Mouse (Mus musculus) lung, adult 2 months (tissue): Measurements from ENCODE around the gene 4930442H23Rik. TPM values are rescaled to one million over a fixed set of nuclear protein-coding genes. Genes with fewer than 3 reads are reported as not detected.
"Not testable (repeated sequence)": the region's sequence is repeated elsewhere in the genome, so short reads cannot be mapped to it uniquely, and the experiment has no call there.

Experiments used
- DNase-seq: peaks from one replicate; pipeline ENCODE4 v3.0.0; 2022
- H3K4me1 ChIP-seq: fragments of 200-500 bp; 2 replicates; pipeline ENCODE4 v1.6.1; 2011; ENCODE audit warnings: low read length; ENCODE audit not compliant: control insufficient read depth, insufficient read depth
- H3K4me3 ChIP-seq: fragments of 200-500 bp; replicated peaks from 2 replicates; pipeline ENCODE3; 2011; ENCODE audit warnings: low read depth, mild to moderate bottlenecking, control low read depth, low read length; ENCODE audit errors: extremely low read depth
- CTCF ChIP-seq: fragments of 200-500 bp; IDR thresholded peaks from 2 replicates; pipeline ENCODE4 v1.5.1; 2011; ENCODE audit warnings: mild to moderate bottlenecking, low read length, control low read depth; ENCODE audit not compliant: insufficient read depth
- POLR2A ChIP-seq: fragments of 200-500 bp; IDR thresholded peaks from 2 replicates; pipeline ENCODE4 v1.6.1; 2011; ENCODE audit warnings: low read depth, mild to moderate bottlenecking, control low read depth, low read length, borderline replicate concordance; ENCODE audit errors: extremely low read depth
- WGBS: fragments of 180-500 bp; shearing (Covaris S2); methylation state at CpG from one replicate; pipeline ENCODE4 v1.1.7; 2018; 5-methylcytosine and 5-hydroxymethylcytosine counted together
- polyA plus RNA-seq: library from polyadenylated mRNA; depleted of rRNA; stranded (reverse); fragments of >200 nt; gene quantifications from 2 replicates; pipeline ENCODE4 v1.2.3, GENCODE M21; 2012; rRNA removed

4930442H23Rik gene
- polyA plus RNA-seq, result not detected in 2 replicates

GRCm38 (mm10) chr10:81183805-81184204, at the start of gene 4930442H23Rik:
TSS of gene 4930442H23Rik (minus strand) at chr10:81183849.
- Histone ChIP-seq H3K4me1 (peaks cover 9% of the 10 kb centered on the region), H3K4me3 (peak within 1 kb of the TSS; percentile 83)
- TF ChIP-seq POLR2A, result no peak
- TF ChIP-seq CTCF, result no peak
- 53% methylated on average over 5 of the region's 5 CpGs for WGBS
- no peak for DNase-seq

- 1% methylated on average over 27 of the region's 28 CpGs for WGBS
- no peak for DNase-seq
- no peak for TF ChIP-seq POLR2A
- TF ChIP-seq CTCF, result no peak
- Histone ChIP-seq H3K4me3 (peak overlapping the region; percentile 66), H3K4me1 (0 out of 2 replicates have a peak, but pooled peaks cover 2% of the 10 kb centered on the region)
These were observed 49.6 kb upstream of the 4930442H23Rik start for GRCm38 (mm10) chr10:81233226-81233585.

- H3K4me3 ChIP-seq, result peak within 1 kb of the TSS; percentile 66
- TF ChIP-seq POLR2A (peak; percentile 83; the same call in 1 of the 2 replicates), CTCF (no peak)
- DNase-seq, result peak; percentile 89
- 0 out of 2 replicates have a peak, but pooled peaks cover 2% of the 10 kb centered on the region for H3K4me1 ChIP-seq
- 7% methylated on average over 27 of the region's 29 CpGs for WGBS
These were observed 49.1 kb upstream of the 4930442H23Rik start, which contains the start of gene Zfr2 for GRCm38 (mm10) chr10:81232580-81233225. TSS of gene Zfr2 (plus strand) at chr10:81233155.

DNA sequence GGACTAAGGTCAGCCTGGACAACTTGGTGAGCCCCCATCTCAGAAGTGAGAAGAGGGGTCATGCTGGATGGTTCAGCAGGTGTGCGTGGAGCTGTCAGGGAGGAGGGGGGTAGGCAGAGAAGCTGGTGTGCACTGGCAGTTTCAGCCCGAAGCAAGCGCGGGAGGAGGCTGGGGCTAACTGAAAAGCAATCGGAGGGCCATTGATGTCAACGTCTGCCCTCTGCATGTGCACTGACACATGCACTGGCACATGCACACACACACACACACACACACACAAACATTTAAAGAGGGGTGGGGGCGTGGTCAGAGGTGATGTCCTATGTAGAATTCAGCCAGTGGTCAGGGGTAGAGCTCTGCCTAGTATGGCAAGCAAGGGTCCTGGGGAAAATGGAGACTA, 47.8 kb upstream of the 4930442H23Rik start:
- TF ChIP-seq POLR2A (no peak), CTCF (no peak)
- Histone ChIP-seq H3K4me3 (no peak overlapping the region), H3K4me1 (0 out of 2 replicates have a peak, but pooled peaks cover 2% of the 10 kb centered on the region)
- no peak for DNase-seq
- WGBS, result 57% methylated on average over 7 of the region's 7 CpGs

GRCm38 (mm10) chr10:81230438-81231332, 47.0 kb upstream of the 4930442H23Rik start, which contains the start of gene Atcay:
TSS of gene Atcay (minus strand) at chr10:81230833.
- no peak within 1 kb of the TSS for H3K4me3 ChIP-seq
- WGBS, result 10% methylated on average over 27 of the region's 27 CpGs

DNA sequence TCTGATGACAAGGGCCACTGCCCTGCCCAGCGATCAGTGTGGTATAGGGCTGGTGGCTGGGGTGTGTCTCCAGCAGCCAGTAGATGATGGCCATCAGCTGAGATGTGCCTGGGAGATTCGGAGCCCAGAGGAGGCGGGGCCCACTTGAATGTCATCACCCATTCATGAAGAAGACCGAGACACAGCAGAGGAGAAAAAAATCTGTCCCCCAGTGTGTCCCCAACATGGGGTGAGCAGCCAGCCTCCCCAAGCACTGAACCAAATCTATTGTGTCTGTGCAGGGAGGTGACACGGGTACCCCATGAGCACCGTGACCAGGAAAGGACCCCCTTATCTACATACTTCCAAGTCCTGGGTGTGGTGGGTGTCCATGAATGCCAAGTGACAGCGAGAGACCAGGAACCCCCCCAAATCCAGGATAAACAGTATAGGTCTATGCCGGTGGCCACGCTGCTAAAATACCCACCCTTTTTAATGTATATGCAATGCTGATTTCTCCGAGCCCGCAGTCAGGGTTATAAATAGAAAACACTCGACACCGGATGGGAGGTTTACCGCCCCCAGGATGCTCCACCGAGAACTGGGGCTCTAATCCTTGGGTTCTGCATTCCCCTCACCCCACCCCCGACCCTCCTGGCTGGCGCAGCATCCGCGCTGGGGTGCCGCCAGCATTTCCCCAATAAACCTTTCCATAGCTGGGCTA, 46.2 kb upstream of the 4930442H23Rik start:
- no peak for DNase-seq
- WGBS, result 12% methylated on average over 20 of the region's 20 CpGs
- H3K4me3 ChIP-seq, result no peak overlapping the region
- H3K4me1 ChIP-seq, result 0 out of 2 replicates have a peak, but pooled peaks cover 2% of the 10 kb centered on the region
- TF ChIP-seq POLR2A, result no peak
- TF ChIP-seq CTCF, result no peak

More at GRCm38 (mm10) chr10:81230438-81231332, 47.0 kb upstream of the 4930442H23Rik start, which contains the start of gene Atcay:
- H3K4me1 ChIP-seq, result 0 out of 2 replicates have a peak, but pooled peaks cover 2% of the 10 kb centered on the region
- TF ChIP-seq CTCF (peak; percentile 57), POLR2A (no peak)
- DNase-seq, result no peak

GRCm38 (mm10) chr10:81223731-81224130, 40.1 kb upstream of the 4930442H23Rik start:
- not testable (repeated sequence) for H3K4me1 ChIP-seq, DNase-seq, H3K4me3 ChIP-seq
- WGBS, result 36% methylated on average over 2 of the region's 2 CpGs

DNA sequence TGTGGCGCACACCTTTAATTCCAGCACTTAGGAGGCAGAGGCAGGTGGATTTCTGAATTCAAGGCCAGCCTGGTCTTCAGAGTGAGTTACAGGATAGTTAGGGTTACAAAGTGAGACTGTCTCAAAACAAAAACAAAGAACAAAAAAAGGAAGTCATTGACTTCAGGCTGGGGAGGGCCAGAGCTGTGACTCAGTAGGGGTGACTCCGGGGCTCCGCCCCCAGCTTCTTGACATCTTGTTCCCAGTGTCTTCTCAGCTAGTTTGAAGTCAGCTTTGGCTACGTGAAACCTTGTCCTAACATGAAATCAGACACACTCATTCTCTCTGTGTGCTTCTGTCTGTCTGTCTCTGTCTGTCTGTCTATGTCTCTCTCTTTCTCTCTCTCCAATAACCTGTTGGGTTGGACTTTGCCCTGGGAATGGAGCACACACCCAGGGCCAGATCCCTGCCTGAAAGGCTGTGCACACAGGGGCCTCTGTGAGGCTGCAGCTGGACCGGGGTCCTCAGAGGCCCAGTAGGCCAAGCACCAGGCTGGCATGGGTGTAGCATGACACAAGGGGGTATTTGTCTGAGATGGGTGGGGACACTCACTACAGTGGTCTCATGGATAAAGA, 37.9 kb upstream of the 4930442H23Rik start:
- Histone ChIP-seq H3K4me3 (no peak overlapping the region), H3K4me1 (no peaks in the 10 kb centered on the region)
- no peak for TF ChIP-seq CTCF
- TF ChIP-seq POLR2A, result no peak
- 74% methylated on average over 5 of the region's 5 CpGs for WGBS
- no peak for DNase-seq

GRCm38 (mm10) chr10:81217964-81218363, 34.3 kb upstream of the 4930442H23Rik start:
- no peak overlapping the region for H3K4me3 ChIP-seq
- TF ChIP-seq POLR2A (no peak), CTCF (peak; percentile 82)
- H3K4me1 ChIP-seq, result no peaks in the 10 kb centered on the region
- peak; percentile 71 for DNase-seq
- 20% methylated on average over 7 of the region's 7 CpGs for WGBS
